Mouse (Mus musculus) urinary bladder, postnatal 36 days (tissue): ENCODE measurements around the gene Foxs1.

ENCODE experiments used
- DNase-seq, 2 experiments: peaks; one replicate each; pipeline ENCODE4 v3.0.0; 2022; ENCODE audit warnings: low spot score in 2 of 2, mixed read lengths in 1 of 2

Gene Foxs1

GRCm38 (mm10) chr2:152903586-152903985 lies 29.4 kb downstream of the Foxs1 start:
- no peak for DNase-seq

DNA sequence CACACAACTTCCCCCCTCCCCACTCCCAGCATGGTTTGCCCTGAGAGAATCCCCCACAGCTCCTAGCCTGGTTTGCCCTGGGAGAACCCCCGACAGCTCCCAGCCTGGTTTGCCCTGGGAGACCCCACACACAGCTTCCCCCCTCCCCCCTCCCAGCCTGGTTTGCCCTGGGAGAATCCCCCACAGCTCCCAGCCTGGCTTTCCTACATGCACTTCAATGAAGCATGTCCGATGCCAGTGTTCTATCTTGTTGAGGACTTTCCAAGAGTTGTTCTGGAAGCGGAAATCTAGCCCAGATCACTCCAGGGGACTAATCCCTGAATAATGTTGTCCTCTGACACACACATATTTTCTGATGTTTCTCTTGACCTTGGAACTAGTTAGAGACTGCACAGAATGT lies 30.4 kb downstream of the Foxs1 start:
- no peak for DNase-seq

DNA sequence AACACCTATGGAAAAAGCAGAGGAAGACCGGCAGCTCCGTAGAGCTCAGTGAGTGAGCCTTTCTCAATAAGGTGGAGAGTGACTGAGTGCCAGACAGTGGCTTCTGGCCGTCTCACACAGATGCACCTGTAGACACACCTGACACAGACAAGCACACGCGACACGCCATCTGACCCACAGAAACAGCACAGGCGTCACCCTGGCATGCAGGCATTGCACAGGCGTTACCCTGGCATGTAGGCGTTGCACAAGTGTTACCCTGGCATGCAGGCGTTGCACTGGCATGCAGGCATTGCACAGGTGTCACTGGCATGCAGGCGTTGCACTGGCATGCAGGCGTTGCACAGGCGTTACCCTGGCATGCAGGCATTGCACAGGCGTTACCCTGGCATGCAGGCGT lies 31.7 kb downstream of the Foxs1 start:
- DNase-seq = no peak

DNA sequence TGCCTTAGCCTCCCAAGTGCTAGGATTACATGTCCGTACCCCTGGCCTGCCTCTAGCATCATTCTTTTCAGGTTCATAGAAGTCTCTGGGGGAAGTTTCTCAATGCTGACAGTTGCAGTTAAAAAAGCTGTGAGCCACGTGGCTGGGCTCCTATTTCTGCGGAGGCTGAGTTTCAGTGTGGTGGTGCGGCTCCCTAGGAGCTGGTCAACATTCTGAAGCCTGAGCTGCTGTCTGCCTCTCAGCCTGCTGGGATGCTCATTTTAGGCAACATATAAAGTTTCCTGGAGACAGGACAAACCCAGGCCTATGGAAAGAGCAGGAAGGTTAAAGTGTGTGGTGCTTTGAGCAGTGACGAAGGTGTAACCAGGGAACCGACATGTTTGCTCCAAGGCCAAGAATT lies 34.0 kb downstream of the Foxs1 start:
- no peak for DNase-seq

DNA sequence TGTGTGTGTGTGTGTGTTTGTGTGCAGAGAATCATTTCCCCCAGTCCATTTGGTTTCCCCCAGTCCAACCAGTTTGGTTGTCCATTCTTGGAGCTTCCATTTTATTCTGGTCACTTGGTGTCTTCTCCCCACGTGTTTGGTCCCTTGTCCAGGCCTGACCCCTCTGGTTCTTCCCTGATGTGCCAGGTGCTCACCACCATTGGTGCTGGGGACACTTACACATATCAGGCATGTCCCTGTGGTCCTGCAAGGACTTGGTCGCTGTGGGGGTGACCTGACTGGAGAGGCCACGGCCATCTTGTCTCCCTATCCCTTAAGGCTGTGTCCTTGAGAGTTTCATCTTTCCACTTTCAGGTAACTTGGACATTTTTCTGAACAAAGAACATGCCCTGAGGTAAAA lies 36.1 kb downstream of the Foxs1 start:
- no peak for DNase-seq

DNA sequence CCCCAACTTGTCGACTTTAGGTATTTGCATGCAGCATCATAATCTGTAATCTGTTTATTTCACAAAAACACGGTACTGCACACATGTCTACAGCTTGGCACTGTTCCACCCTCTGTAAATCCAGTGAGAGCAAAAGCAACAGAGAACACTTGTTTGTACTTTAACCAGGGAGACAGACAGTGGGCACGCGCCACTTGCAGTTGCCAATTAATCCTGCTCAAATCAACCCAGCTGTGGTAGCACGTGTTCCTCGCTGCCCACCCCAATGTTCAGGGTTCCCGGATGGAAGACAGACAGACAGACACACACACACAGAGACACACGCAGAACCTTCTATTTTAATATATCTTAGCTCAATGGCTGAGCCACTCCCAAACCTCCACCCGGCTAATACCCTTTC lies 37.2 kb downstream of the Foxs1 start:
- no peak for DNase-seq

- DNase-seq = no peak
Measured at GRCm38 (mm10) chr2:152888774-152889173, 44.2 kb downstream of the Foxs1 start.

DNA sequence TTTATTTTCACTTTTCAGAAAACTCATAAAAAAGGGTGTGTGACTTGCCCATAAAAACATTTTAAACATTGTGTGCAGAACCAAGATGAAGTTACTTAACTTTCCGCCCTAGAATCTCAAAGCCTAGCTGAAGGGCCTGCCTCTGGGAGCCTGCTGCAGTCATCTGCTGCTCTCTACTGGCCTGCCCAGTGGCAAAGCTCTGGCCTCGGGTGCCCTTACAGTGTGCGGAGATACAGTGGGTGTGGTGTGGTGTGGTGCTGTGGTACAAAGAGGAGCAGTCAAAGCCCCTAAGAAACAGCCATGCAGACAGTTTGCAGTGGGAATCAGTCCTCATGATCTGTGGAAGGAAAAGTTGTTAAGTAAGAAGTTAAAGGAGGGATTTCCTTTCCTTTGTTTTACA lies 45.8 kb downstream of the Foxs1 start:
- DNase-seq = no peak

DNA sequence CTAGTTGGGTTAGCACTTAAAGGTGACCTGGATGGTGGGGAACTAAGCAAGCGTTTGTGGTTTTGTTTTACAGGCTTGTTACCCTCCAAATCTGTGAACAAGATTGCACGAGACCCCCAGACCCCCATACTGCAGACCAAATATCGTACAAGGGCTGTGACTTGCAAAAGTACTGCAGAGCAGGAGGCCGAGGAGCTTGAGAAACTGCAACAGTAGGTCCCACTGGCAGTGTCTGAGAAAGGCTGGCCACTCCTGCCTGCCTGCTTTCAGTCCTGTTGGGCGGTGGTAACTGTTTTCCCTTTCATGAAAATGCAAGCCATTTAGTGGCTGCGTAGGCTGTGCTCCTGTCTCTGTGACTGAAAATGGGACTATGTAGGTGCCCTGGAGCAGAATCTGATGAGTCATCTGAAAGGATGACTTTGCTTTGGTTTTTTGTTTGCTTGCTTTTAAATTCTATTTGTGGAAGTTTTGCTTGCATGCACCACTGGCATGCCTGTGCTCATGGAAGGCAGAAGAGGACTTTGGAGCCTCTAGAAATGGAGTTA lies 48.8 kb downstream of the Foxs1 start:
- DNase-seq = no peak
